Mouse (Mus musculus): ENCODE data around the gene Git1.

DNA sequence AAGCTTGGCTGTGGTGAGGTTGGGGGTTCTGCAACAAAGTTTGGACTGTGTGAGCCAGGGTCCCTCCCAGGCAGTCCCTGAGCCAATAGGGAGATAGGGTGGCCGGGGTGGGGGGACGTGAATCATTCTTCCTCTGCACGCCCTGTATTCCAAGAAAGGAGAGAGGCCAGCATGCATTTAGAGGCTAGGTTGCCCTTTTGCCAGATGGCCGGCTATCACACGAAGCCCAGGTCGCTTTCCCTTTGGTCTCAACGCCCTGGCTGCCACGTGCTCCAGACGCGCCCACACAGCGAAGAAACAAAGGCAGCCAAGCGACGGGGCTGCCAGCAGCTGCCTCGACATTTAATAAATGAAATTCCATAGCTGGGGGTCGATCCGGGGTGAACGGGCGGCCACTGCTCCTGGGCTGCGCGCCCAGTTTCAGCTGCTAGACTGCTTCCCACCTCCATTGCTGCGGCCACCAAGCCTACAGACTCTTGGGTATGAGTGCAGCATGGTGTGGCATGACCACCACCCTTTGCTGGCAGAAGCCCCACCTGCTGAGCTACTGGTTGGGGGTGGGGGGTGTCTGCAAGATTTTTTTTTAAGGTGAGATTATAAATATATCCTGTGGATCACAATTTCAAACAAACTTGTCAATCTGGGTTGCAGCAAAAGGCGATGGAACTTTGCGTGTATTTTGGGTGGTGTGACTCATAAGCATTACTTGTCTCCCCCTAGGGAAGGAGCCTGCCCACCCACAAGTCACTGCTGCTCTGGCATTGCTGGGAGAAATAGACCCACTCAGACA is 1.7 kb upstream of the Git1 start:
- no peak for TF ChIP-seq CTCF (IDR thresholded peaks at IDR 0.05; ENCODE audit: control insufficient read depth, insufficient read depth, insufficient read length)
- TF ChIP-seq MYOG (IDR thresholded peaks at IDR 0.05; ENCODE audit: control insufficient read depth, extremely low read depth, insufficient read length): no peak
- TF ChIP-seq USF1 (IDR thresholded peaks at IDR 0.05; ENCODE audit: low read depth): peak; percentile 41
- TF ChIP-seq CEBPB (IDR thresholded peaks at IDR 0.05; ENCODE audit: low read depth): no peak
- TF ChIP-seq MAX (IDR thresholded peaks at IDR 0.05): peak; percentile 97
- TF ChIP-seq MYOD1 (IDR thresholded peaks at IDR 0.05; ENCODE audit: control insufficient read depth, insufficient read length, low read depth): peak; percentile 19
- TF ChIP-seq FOSL1 (IDR thresholded peaks at IDR 0.05; ENCODE audit: insufficient read depth, low read length, poor library complexity, severe bottlenecking): no peak
